Mouse (Mus musculus): ENCODE data around the gene Phkg2.

The Phkg2 gene

DNA sequence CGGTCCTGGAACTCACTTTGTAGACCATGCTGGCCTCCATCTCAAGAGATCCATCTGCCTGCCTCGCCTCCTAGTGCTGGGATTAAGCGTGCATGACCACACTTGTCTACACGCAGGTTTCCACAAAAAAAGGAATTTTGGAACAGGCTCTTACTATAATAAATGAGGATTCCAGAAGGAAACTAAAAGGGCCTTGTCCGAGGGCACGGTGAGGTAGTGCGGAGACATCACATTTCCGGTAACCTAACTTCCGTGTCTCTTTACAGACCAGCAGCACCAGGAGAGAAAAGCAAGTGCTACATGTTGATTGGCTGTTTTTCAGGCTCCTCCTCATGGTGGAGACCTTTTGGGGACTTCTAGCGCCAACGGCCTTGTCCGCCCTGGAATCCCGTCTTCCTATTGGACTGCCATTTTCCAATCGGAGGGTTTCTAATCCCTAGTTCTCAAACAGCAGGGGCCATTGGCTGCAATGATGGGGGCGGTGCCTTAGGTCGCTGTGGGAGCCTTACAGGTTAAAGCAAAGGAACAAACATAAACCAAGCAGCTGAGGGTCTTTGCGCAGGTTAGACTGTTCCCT lies at the start of gene Phkg2:
Gene Phkg2, plus strand, starts transcription at position 446 of the 577 bp plus-strand sequence.
- peak; percentile 88 for DNase-seq (ENCODE audit: low read depth)

DNA sequence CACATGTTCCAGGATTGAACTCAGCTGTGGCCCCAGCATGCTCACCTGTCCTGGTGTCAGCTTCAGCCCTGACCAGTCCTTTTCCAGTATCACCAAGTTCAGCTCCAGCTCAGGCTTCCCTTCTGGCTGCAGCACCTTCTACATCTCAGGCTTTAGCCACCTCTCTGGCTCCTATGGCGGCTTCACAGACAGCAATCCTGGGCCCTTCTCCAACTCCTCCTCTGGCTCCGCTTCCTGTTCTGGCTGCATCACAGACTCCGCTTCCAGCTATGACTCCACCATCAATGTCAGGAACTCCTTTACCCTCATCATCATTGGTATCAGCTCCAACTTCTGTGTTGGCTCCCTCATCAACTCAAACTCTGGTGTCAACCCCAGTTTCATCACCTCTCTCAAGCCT lies 31.5 kb upstream of the Phkg2 start:
- DNase-seq (ENCODE audit: low read depth) = no peak

DNA sequence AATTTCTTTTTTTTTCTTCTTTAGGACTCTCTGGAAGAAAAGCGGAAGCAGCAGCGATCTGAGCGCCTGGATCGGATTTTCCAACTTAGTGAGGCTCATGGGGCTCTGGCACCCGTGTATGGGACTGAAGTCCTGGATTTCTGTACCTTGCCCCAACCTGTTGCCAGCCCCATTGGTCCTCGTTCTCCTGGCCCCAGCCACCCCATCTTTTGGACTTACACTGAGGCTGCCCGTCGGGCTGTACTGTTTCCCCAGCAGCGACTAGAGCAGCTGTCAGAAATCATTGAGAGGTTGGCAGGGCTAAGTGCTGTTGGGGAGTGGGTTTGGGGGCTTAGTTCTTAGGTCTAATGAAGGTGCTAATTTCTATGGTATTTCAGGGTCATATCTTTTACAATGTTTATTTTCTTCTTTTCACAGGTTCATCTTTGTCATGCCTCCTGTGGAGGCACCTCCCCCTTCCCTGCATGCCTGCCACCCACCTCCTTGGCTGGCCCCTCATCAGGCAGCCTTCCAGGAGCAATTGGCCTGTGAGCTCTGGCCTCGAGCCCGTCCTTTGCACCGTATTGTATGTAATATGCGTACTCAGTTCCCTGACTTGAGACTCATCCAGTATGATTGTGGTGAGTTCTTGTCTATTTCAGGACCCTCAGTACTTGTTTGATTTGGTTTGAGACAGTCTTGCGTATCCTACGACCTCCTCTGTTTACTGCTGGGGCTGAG lies 23.9 kb upstream of the Phkg2 start:
- no peak for DNase-seq (ENCODE audit: low read depth)

DNA sequence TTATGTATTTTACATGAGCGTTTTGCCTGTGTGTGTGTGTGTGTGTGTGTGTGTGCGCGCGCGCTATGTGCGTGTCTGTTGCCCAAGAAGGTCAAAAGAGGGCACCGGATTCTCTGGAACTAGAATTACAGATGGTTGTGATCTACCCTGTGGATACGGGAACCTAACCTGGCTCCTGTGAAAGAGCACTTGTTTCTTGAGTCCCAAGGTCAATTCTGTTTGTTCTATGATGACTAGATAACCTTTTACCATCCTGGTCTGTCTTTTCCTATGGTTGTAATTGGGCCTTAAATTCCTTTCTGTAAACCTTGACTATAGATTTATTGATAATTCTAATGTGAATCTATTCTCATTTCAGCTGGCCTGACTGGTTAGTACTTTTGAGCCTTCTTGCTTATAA lies 21.6 kb upstream of the Phkg2 start:
- DNase-seq (ENCODE audit: low read depth) = no peak

DNA sequence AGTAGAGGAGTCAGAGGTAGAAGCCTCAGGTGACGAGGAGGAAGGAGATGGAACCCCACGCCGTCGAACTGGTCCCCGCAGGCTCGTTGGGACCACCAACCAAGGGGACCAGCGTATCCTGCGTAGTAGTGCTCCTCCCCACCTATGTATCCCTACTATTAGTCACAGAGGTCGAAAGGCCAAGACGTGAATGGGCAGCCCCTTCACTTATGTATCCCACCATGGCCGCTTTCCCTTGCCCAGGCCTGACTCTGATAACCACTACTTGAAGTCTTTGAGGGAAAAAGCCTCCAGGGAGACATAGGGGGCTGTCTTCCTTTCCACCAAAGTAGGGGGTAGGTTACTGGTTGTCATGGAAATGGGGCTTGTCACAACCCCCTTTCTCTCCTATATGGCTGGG lies 12.6 kb upstream of the Phkg2 start:
- DNase-seq (ENCODE audit: low read depth) = no peak

DNA sequence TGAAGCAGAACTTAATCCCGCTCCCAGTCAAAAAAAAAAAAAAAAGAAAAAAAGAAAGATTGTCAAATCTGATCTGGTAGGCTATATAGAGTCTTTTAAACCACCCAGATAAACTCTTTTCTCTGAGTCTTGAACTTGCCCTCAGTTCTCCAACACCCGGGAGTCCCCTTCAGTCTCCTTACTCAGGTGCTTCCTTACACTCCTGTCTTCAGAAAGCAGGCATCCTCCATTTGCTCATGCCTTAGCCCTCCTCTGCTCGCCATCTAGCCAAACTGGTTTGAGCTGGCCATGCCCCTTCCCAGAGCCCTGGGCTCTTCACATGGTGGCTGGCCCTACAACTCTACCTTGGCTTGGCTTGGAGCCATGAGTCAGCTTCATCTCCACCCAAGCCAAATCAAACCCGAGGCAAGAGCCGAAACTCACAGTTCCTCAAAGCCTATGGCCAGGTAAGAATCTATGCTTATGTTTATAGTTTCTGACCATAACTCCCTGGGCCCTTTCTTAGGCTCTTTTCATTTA lies 11.7 kb upstream of the Phkg2 start, which contains the start of gene Tmem265:
Gene Tmem265, plus strand, starts transcription at position 51 of the 519 bp plus-strand sequence.
- no peak for DNase-seq (ENCODE audit: low read depth)

DNA sequence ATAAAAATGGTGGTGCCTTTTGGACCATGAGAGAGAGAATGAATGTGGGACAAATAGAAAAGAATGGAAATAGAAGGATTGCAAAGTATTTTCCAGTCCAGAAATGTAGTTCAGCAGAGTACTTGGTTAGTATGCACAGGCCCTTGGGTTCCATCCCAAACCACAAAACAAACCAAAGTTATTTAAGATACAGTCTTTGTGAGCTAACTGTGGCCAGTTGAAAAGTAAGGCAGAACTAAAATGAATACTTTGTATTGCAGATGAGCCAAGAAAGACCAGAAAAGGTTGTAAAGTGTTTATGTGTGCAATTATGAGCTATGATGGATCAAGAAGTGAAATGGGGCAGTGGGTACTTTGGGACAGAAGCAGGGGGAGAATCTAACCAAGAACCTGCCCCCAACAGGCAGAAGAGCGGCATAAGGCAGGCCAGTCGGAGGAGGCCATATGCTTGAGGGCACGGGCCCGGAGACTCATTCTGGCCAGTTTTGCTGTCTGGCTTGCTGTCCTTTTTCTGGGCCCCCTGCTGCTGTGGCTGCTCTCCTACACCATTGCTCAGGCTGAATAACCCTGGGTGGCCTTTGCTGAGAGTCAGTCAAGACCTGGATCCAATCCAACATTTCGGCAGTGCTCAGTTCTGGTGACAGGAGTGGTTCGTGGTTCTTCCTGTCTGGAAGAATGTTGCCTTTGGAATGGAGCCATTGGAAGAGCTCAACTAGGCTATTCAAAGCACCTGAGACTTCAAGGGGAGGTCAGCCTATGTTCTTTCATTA lies 8.6 kb upstream of the Phkg2 start:
- no peak for DNase-seq (ENCODE audit: low read depth)

DNA sequence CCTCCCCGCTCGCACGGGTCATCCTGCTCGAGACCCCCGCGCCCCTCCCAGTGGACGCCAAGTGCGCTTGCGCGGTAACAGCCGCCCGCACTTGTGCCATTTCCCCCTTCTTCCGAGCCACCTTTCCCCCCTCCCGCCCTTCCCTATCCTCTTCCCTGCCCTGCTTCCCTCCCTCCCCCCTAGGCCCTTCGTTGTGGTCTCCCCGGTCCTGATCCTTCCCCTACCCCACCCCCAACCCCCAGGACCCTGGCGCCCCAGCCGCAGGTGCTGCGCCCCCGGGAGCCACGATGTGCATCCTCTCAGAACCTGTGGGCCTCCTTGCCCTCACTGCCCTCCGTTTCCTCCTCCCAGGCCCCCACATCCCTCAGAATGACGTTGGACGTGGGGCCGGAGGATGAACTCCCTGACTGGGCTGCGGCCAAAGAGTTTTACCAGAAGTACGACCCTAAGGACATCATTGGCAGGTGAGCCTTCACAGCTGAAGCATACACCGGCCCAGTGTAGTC lies 416 bp downstream of the Phkg2 start:
- no peak for DNase-seq (ENCODE audit: low read depth)

DNA sequence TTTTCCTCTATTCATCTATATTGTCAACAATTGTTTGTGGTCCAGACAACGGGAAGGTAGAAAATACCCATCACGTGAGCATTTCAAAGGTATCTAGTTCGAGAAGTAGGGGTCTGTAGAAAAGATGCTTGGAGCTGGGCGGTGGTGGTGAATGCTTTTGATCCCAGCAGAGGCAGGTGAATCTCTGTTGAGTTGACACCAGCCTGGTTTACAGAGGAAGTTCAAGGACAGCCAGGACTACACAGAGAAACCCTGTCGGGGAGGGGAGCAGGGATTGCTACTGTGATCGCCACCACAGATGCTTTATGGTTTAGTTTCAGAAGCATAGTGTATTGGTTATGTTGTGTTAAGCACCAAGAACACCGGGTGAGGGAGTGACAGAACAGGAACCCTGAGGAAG lies 975 bp downstream of the Phkg2 start:
- DNase-seq (ENCODE audit: low read depth) = no peak

DNA sequence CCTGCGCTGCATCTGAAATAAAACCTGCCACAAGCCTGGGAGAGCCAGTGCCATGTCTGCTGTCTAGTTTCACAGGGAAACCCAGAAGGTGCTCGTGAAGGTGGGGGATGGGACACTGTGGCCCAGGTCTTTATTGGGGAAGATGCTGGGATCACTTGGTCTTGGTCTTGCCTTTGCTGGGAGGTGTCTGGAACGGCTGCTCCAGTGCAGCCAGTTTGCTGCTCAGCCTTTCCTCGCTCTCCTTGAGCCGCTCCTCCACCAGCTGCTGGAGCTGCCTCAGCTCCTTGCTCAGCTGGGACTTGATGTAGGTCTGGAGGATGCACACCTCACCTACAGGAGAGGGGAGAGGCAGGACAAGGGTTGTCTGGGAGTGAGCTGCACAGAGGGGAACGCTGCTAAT lies 10.1 kb downstream of the Phkg2 start:
- DNase-seq (ENCODE audit: low read depth) = no peak

DNA sequence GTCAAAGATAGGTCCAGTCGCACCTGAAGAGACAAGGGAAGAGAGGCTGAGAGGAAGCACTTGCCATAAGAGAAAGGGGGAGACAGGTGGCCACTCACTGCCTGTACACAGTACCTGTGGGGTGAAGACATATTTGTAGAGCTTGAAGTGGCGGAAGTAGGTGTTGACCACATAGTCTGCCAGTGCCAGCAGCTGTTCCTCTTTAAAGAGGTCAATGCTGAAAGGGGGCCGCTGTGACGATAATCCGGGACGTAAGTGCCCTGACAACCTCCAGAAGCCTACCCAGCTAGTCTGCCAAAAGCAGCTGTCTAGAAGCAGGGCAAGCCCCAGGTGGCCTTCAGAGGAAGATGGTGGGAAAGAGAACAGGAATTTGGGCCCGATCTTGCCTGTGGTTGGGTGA lies 11.9 kb downstream of the Phkg2 start:
- no peak for DNase-seq (ENCODE audit: low read depth)

DNA sequence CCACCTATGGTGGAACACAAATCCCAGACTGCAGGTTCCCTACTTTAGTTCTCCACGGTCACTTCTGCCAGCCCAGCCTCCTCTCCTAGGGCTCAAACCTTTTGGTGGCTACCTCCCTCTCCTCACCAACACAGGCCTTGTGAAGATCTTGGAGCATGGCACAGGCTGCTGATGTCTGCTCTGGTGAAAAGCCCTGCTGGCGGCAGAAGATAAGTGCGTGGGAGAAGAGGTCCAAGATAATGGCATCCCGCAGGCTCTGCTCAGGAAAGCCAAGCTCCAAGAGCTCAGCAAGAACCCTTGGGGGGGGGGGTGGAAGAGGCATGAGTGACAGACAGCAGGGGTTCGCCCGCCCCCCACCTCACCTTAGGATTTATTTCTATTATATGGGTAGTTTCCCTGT lies 13.0 kb downstream of the Phkg2 start:
- DNase-seq (ENCODE audit: low read depth) = no peak

DNA sequence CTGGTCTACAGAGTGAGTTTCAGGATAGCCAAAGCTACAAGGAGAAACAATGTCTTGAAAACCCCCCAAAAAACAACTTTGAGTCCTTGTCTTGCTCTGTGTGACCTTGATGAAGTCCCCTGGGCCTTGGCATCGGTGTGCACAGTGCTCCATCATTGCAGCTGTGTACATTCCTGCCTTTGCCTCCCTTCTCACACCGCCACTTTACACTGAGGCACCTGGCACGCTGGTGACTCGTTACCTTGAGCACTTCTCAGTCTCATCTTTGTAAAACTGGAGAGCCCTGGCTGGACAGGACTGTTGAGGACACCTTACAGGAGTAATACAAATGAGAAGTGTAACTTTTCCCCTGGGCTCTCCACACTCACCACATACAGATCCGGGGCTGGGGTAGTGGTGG lies 14.1 kb downstream of the Phkg2 start:
- no peak for DNase-seq (ENCODE audit: low read depth)

DNA sequence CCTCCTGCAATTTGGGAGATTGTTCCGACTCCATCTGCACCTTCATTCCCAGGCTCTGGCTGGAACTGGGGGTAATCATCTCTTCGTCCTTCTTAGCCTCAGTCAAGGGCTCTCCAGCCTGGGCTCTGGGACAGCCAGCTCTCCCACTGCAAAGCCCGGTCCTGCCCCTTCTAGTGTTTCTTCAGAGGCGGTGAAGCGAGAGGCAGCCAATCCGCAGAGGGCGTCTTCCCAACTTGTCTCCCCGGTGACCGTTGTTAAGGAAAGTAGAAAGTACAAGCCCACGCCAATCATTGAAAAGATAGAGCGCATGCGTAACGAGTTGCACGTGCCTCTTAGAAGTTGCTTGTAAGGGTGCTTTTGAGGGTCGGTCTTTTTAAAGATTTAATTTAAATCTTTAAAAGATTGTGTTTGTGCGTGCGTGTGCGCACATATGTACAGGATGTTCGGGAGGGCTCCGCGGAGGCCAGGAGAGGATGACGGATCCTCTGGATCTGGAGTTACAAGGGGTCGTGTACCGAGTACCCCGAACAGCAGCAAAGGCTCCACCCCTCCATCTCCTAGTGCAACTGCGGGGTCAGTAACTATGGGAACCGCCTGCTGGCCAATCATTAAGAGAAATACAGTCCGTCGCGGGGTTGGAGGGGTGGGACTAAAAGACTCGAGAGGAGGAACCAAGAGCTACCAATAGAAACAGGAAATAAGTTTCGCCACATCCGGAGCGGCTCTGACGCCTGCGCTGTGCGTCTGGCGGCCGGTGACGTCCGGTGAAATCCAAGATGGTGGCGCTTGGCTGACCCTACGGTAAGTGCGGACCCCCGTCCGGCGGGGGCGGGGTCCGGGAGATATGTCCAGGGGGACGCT lies 15.1 kb downstream of the Phkg2 start, which contains the start of the genes Ccdc189 and Rnf40:
Gene Ccdc189, minus strand, starts transcription at position 585 of the 861 bp plus-strand sequence.
Gene Rnf40, plus strand, starts transcription at position 757 of the 861 bp plus-strand sequence.
- peak; percentile 95 for DNase-seq (ENCODE audit: low read depth)

DNA sequence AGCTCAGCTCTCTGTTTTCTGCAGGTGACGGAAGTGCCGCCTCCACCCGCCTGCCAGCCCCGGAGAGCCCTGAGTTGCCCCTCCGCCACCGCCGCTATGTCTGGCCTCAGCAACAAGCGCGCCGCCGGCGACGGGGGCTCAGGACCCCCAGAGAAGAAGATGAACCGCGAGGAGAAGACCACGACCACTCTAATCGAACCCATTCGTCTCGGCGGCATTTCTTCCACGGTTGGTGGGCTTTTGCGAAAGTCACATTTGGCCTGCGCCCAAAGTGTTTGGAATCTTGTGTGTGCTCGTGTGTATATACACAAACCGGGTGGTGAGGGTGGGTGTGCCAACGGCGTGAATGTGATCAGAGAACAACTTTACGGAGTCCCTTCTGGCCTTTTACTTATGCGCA lies 15.8 kb downstream of the Phkg2 start:
- DNase-seq (ENCODE audit: low read depth) = no peak

DNA sequence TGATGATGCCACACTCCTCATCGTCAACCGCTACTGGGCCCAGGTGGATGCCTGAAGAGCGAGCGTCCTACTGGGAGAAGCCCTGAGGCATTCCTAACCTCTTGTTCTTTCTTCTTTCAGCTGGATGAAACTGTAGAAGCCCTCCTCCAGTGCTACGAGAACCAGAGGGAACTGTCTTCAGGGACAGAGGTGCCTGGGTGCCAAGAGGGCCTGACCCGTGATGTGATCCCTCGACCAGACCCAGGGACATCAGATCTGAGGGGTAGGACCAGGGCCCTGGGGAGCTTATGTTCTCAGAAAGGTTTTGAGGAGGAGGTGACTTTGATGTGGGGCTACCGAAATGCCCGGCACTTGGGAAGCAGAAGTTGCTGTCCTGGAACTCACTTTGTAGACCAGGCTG lies 16.5 kb downstream of the Phkg2 start:
- DNase-seq (ENCODE audit: low read depth) = no peak

DNA sequence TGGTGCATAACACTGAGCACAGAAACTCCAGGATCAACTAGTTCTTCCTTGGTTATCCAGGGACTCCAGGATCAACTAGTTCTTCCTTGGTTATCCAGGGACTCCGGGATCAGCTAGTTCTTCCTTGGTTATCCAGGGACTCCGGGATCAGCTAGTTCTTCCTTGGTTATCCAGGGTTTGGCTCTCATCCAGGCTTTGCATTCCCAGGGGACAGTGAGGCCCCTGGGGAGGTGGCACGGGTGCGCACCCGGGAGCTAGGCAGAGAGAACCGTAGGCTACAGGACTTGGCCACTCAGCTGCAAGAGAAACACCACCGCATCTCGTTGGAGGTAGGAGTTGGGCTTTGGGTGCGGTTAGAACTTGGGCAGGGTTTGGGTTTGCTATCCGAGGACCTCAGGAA lies 18.0 kb downstream of the Phkg2 start:
- DNase-seq (ENCODE audit: low read depth) = no peak

DNA sequence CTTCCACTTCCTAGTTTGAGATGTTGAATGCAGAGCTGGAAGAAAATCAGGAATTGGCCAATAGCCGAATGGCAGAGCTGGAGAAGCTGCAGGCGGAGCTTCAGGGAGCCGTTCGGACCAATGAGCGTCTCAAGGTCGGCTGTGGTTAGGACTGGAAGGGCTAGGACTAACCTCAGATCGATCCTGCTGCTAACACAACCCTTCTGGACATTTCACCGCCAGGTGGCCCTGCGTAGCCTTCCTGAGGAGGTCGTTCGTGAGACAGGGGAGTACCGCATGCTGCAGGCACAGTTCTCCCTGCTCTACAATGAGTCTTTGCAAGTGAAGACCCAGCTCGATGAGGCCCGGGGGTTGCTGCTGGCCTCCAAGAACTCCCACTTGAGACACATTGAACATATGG lies 19.4 kb downstream of the Phkg2 start:
- DNase-seq (ENCODE audit: low read depth) = no peak

DNA sequence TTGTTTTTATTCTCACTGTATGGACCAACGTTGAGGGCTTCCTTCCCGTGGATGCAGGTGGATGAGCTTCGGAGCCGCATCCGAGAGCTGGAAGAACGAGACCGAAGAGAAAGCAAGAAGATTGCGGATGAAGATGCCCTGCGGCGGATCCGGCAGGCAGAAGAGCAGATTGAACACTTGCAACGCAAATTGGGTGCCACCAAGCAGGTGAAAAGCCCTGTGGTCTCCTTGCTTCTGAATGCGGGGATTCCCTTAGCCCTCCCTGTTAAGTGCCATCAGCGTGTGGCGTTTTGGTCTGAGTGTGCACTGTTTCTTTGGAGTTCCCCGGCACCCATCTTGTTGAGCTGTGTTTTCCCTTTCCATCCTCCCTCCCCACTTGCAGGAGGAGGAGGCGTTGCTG lies 23.6 kb downstream of the Phkg2 start:
- DNase-seq (ENCODE audit: low read depth) = no peak

DNA sequence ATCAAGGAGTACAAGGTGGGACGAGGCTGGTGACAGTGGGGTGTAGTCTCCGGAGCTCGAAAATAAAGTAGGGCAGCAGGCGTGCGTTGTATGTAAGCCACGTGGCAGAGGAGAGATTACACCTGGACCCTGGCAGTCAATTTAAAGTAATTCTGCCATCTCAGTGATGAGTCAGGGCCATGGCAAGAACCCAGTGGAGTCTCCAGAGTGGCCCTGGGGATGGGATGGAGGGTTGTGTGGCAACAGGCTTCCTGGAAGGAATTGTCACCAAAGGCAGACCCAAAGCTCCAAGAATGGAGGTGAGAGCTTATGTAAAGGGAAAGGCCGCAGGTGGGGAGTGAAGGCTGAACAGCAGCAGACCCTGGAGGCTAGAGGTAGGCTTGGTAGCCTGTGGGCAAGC lies 27.5 kb downstream of the Phkg2 start:
- no peak for DNase-seq (ENCODE audit: low read depth)

DNA sequence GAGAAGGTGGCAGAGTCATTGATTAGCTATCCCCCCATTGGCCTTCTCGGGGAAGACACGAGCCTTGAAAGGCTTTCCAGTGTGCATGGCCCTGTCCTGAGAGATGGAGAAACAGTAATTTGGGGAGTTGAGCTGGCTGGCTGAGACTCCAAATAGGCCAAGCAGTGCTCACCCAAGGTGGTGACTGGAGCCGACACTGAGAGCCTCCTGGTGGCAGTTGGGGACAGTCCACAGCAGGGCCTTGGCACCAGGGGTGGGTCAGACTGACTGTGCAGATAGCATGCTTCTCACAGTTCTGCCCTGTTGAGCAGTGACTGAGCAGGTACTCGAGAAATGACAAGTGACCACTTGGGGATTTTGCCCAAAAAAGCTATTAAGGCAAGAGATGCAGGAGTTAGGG lies 28.6 kb downstream of the Phkg2 start:
- no peak for DNase-seq (ENCODE audit: low read depth)

DNA sequence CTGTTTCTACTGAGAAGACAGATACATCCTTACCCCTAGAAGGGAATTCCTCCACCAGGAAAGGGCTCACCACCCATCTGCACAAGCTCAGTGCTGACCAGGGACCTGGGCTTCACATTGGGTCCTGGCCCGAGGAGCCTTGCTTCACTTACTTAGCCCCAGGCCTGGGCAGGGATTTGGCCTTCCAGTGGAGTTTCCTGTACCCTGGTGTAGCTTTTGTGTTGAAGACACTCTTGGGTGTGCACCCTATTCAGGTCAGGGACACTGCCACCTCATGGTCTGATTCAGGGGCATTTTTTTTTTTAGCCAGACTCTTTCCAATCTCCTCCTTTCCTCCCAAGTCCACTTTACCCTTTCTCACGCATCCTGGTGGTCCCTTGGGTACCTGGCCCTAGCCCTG lies 29.8 kb downstream of the Phkg2 start:
- DNase-seq (ENCODE audit: low read depth) = no peak
